Mouse (Mus musculus) intestine, embryonic 14.5 days (tissue): ENCODE results near the gene Prn. TPM values are rescaled to one million over a fixed set of nuclear protein-coding genes. Genes with fewer than 3 reads are reported as not detected.
A peak's percentile ranks its signal among the peaks of the same experiment; 100 is the strongest.

Experiments used
- ATAC-seq: fragments of 200-750 bp; cut with Nextera tagmentation; replicated peaks from 2 replicates; pipeline ENCODE4 v1.8.0; 2017; ENCODE audit warnings: low read depth, moderate number of reproducible peaks, moderate TSS enrichment, moderate library complexity; ENCODE audit not compliant: low FRiP score, low TSS enrichment
- DNase-seq: peaks from one replicate; pipeline ENCODE4 v3.0.0-alpha.2; 2018; ENCODE audit warnings: low spot score
- H3K27ac ChIP-seq: fragments of 300-500 bp; sonication (generic); 2 replicates; pipeline ENCODE4 v1.5.1; 2014; ENCODE audit warnings: low read depth, mild to moderate bottlenecking, control low read depth
- H3K27me3 ChIP-seq: fragments of 300-500 bp; sonication (generic); replicated peaks from 2 replicates; pipeline ENCODE4 v1.6.1; 2014; ENCODE audit warnings: low read length, control low read depth; ENCODE audit not compliant: control insufficient read depth, insufficient read depth
- H3K36me3 ChIP-seq: fragments of 300-500 bp; sonication (generic); 2 replicates; pipeline ENCODE4 v1.6.1; 2014; ENCODE audit warnings: low read length, control low read depth; ENCODE audit not compliant: control insufficient read depth, insufficient read depth
- H3K4me1 ChIP-seq: fragments of 300-500 bp; sonication (generic); replicated peaks from 2 replicates; pipeline ENCODE4 v1.6.1; 2014; ENCODE audit warnings: low read length, control low read depth, mixed read lengths; ENCODE audit not compliant: control insufficient read depth, insufficient read depth
- H3K4me2 ChIP-seq: fragments of 300-500 bp; sonication (generic); 2 replicates; pipeline ENCODE4 v1.6.1; 2014; ENCODE audit warnings: low read length
- H3K4me3 ChIP-seq: fragments of 300-500 bp; sonication (generic); 2 replicates; pipeline ENCODE4 v1.5.1; 2014; ENCODE audit warnings: low read depth, low read length, control low read depth, mixed read lengths
- H3K9ac ChIP-seq: fragments of 300-500 bp; sonication (generic); 2 replicates; pipeline ENCODE4 v1.6.1; 2014; ENCODE audit warnings: mild to moderate bottlenecking, low read length
- H3K9me3 ChIP-seq: fragments of 300-500 bp; sonication (generic); 2 replicates; pipeline ENCODE4 v1.6.1; 2016; ENCODE audit warnings: low read length, control low read depth; ENCODE audit not compliant: control insufficient read depth
- WGBS: fragments of 180-500 bp; shearing (Covaris S2); extraction: QIAGEN DNeasy Blood & Tissue Kit; methylation state at CpG from one replicate; pipeline ENCODE4 v1.1.7; 2014; 5-methylcytosine and 5-hydroxymethylcytosine counted together
- polyA plus RNA-seq: library from polyadenylated mRNA; unstranded; fragments of >200 nt; fragmentation: Nextera tagmentation; extraction: Ambion mirVana; gene quantifications from 2 replicates; pipeline ENCODE4 v1.2.1, GENCODE M21; 2014

Gene Prn
- polyA plus RNA-seq, 1 experiment from 2014 or later: not detected

DNA sequence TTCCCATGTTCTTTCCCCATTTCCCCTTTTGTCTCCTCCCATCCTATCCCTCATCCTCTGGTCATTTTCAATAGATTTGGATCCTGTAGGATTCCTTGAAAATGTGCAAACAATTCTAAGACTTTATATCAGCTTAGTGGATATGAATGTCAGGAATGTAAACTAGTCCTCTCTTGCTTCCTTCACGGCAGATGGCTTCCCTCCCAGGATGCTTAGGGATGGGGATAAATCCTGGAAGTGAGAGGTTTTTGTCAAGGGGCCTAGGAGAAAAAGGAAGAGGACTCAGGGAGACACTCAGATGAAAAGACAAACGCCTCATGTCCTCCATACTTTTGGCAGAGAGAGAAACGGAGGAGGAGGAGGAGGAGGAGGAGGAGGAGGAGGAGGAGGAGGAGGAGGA, 7.3 kb upstream of the Prn start:
- Histone ChIP-seq H3K9me3 (no peaks in the 10 kb centered on the region), H3K27me3 (no peaks in the 10 kb centered on the region), H3K4me2 (no peak overlapping the region), H3K9ac (no peak overlapping the region), H3K36me3 (no peaks in the 10 kb centered on the region), H3K4me3 (no peak overlapping the region), H3K27ac (peak overlapping the region; percentile 82), H3K4me1 (peaks cover 7% of the 10 kb centered on the region; the same call in 1 of the 2 replicates)
- 8% methylated on average over 3 of the region's 3 CpGs for WGBS
- DNase-seq (no peak), ATAC-seq (peak; percentile 82)

DNA sequence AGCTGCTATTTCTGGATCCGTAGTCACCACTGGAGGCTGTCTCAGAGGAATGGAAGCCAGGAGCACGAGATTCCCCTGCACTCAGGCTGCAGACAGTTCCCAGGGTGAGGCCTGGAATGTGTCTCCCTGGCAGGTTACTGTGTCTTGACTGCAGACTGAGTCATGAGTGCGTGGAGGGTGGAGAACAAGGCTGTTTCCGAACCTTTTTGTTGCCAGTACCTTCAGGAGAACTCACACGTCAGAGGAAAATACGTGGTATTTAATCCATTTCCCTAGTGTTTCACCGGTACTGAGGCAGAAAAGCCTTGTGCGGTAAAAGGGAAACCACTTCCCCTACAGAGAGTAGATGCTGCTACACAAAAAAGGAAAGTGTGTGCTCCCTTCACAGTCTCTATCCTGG, 6.9 kb upstream of the Prn start:
- Histone ChIP-seq H3K9ac (no peak overlapping the region), H3K27ac (peak overlapping the region; percentile 82), H3K36me3 (no peaks in the 10 kb centered on the region), H3K4me2 (peak overlapping the region; percentile 9; the same call in 1 of the 2 replicates), H3K4me1 (peaks cover 7% of the 10 kb centered on the region; the same call in 1 of the 2 replicates), H3K9me3 (no peaks in the 10 kb centered on the region), H3K4me3 (no peak overlapping the region), H3K27me3 (no peaks in the 10 kb centered on the region)
- ATAC-seq: peak; percentile 94
- WGBS: 12% methylated on average over 8 of the region's 8 CpGs
- DNase-seq: peak; percentile 79

DNA sequence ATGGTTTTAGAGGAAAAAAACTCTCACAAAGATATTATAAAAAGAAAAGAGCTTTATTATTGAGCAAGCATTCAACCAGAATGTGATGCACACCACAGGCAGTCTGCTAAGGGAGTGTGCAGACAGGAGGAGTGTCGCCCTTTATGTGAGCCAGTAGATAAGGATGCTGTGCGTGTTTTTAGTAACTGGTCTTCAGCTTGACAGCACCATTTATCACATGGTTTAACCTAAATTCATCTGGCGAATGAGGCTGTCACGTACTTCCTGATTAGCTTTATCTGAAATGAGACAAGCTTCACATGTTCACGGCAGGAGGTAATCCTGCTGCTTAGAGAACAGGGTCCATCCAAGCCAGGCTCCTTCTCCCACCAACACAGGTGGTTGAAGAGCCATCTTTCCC, 4.7 kb upstream of the Prn start:
- H3K4me1 ChIP-seq: peaks cover 11% of the 10 kb centered on the region; the same call in 1 of the 2 replicates
- DNase-seq (no peak), ATAC-seq (no peak)
- no peak overlapping the region for H3K4me3 ChIP-seq
- H3K27ac ChIP-seq: no peak overlapping the region
- no peaks in the 10 kb centered on the region for H3K27me3 ChIP-seq
- H3K36me3 ChIP-seq: no peaks in the 10 kb centered on the region
- no peak overlapping the region for H3K9ac ChIP-seq
- no peak overlapping the region for H3K4me2 ChIP-seq
- WGBS: 33% methylated on average over 5 of the region's 5 CpGs
- H3K9me3 ChIP-seq: no peaks in the 10 kb centered on the region

DNA sequence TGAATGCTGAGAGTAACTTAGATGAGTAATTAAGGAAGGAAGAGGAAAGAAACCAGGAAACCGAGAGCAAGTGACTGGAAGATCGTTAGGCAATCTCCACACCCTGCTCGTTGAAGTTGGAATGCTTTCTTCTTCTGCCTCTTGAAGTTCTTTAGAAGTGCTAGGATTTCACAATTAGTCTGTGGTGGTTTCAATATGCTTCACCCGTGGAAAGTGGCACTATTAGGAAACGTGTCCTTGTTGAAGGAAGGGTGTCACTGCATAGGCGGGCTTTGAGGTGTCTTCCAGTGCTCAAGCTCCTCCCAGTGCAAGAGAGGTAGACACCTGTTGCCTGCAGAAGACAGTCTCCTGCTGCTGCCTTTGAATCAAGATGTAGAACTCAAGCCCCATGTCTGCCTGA, 4.0 kb upstream of the Prn start:
- no peak overlapping the region for H3K4me2 ChIP-seq
- 66% methylated on average over 6 of the region's 6 CpGs for WGBS
- H3K27ac ChIP-seq: no peak overlapping the region
- no peak overlapping the region for H3K9ac ChIP-seq
- no peak for ATAC-seq
- peaks cover 11% of the 10 kb centered on the region; the same call in 1 of the 2 replicates for H3K4me1 ChIP-seq
- no peak overlapping the region for H3K4me3 ChIP-seq
- no peaks in the 10 kb centered on the region for H3K36me3 ChIP-seq
- no peaks in the 10 kb centered on the region for H3K9me3 ChIP-seq
- DNase-seq: no peak
- no peaks in the 10 kb centered on the region for H3K27me3 ChIP-seq

DNA sequence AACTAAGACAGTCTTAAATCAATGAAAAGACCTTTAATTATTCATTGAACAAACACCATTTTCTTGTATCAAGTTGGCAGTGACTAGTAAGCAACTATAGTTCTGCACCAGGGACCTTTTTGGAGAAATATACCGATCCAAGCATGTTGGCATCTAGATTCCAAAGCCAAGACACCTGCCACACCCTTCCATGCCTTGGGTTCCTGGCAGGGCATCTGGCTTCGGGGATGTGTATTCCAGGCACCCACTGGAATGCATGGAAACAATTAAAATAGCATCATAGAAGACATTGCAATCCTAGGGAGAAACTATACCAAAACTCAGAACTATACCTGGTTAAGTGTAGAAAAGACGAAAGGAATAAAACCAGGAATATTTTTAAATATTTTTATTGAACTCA, 3.5 kb upstream of the Prn start:
- Histone ChIP-seq H3K4me2 (no peak overlapping the region), H3K9me3 (no peaks in the 10 kb centered on the region), H3K9ac (no peak overlapping the region), H3K4me1 (peaks cover 12% of the 10 kb centered on the region), H3K4me3 (no peak overlapping the region), H3K27me3 (no peaks in the 10 kb centered on the region), H3K27ac (no peak overlapping the region), H3K36me3 (no peaks in the 10 kb centered on the region)
- DNase-seq (no peak), ATAC-seq (no peak)
- WGBS: 87% methylated on average over 3 of the region's 3 CpGs

DNA sequence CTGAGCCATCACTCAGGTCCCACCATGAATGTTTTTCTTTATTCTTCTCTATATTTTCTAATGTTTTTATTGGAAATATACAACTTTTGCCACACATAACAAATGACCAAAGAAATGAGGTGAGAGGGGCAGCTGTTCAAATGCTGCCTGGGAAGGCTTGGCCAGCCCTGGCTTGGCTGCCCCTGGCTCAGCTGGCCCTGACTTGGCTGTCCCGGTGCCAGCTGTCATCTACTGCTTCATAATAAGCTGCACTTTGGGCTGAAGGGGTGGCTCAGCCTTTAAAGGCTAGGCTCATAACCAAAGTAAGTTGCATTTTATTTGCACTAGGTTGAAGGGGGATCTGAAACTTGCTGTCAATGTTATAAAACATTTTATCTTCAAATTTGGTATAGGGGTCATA, 2.9 kb upstream of the Prn start:
- no peaks in the 10 kb centered on the region for H3K9me3 ChIP-seq
- no peak overlapping the region for H3K9ac ChIP-seq
- H3K27ac ChIP-seq: no peak overlapping the region
- H3K36me3 ChIP-seq: no peaks in the 10 kb centered on the region
- 71% methylated on average over 1 of the region's 1 CpGs for WGBS
- no peak overlapping the region for H3K4me2 ChIP-seq
- H3K4me3 ChIP-seq: no peak overlapping the region
- DNase-seq (no peak), ATAC-seq (no peak)
- no peaks in the 10 kb centered on the region for H3K27me3 ChIP-seq
- H3K4me1 ChIP-seq: peaks cover 15% of the 10 kb centered on the region

DNA sequence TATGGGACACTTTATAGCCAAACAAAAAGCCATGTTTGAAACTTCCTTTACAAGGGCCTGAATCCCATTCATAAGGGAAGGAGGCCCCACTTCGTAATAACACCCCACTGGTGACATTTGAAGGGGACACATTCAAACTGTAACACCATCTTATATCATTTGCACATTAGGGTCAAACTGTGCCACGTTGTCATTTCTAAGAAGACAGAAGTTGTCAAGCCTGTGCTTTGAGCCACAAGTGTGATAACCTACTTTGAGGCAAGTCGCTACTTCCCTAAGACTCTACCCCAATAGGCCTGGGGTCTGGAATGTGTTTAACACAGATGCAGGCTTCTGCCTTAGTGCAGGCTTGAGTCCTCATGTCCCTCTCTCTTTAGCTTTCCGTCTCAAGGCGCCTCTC, 2.4 kb upstream of the Prn start:
- no peak overlapping the region for H3K27ac ChIP-seq
- peaks cover 15% of the 10 kb centered on the region for H3K4me1 ChIP-seq
- no peaks in the 10 kb centered on the region for H3K9me3 ChIP-seq
- DNase-seq (no peak), ATAC-seq (no peak)
- 81% methylated on average over 5 of the region's 5 CpGs for WGBS
- H3K4me2 ChIP-seq: no peak overlapping the region
- no peak overlapping the region for H3K4me3 ChIP-seq
- H3K9ac ChIP-seq: no peak overlapping the region
- no peaks in the 10 kb centered on the region for H3K27me3 ChIP-seq
- H3K36me3 ChIP-seq: no peaks in the 10 kb centered on the region

DNA sequence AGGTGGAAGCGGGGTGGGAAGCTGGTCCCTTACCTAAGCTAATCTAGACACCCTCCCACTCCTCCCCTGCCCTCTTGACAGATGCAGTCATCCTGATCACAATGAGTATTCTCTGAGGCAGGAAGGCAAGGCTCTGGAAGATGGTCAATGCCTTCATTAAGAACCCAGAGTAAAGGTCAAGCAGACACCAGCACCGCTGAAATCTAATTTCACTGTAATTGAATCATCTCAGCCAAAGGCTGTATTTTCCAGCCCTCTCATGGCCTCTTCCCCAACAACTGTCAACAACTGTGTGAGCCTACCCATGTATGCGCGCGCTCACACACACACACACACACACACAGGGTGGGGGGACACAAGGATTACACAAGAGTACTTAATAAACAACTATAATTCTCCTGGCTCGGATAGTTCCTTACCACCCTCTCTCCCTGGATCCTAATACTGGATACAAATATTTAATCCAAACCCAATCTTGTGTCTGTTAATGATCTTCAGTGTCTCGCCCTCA, 1.4 kb upstream of the Prn start:
- WGBS: 76% methylated on average over 7 of the region's 7 CpGs
- Histone ChIP-seq H3K36me3 (no peaks in the 10 kb centered on the region), H3K4me2 (no peak overlapping the region), H3K27ac (no peak overlapping the region), H3K4me1 (peaks cover 8% of the 10 kb centered on the region), H3K4me3 (no peak overlapping the region), H3K9me3 (no peaks in the 10 kb centered on the region), H3K9ac (no peak overlapping the region), H3K27me3 (no peaks in the 10 kb centered on the region)
- ATAC-seq (no peak; the same call in 1 of the 2 replicates), DNase-seq (no peak)

DNA sequence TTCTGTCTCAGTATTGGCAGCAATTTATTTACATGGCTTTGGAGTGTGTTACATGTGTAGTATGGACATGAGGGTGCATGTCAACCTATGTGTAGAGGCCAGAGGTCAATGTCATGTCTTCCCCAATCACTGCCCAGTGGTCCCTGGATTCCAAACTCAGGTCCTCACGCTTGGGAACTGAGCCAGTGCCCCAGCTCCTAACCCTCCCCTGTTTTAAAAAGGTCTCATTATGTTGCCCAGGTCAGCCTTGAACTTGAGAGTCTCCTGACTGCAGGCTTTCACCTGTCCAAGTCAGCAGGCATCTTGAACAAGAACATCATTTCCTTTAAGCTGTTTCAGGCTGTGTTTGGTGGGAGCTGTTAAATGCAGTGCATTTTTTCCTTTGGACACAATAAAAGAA, 851 bp upstream of the Prn start:
- H3K9ac ChIP-seq: no peak overlapping the region
- peaks cover 8% of the 10 kb centered on the region for H3K4me1 ChIP-seq
- no peak; the same call in 1 of the 2 replicates for ATAC-seq
- DNase-seq: no peak
- H3K27ac ChIP-seq: no peak overlapping the region
- H3K36me3 ChIP-seq: no peaks in the 10 kb centered on the region
- H3K27me3 ChIP-seq: no peaks in the 10 kb centered on the region
- H3K9me3 ChIP-seq: no peaks in the 10 kb centered on the region
- H3K4me3 ChIP-seq: no peak overlapping the region
- H3K4me2 ChIP-seq: no peak overlapping the region
- 65% methylated on average over 1 of the region's 1 CpGs for WGBS
